Mouse (Mus musculus): ENCODE data around the gene Akap12. TPM values are rescaled to one million over a fixed set of nuclear protein-coding genes. Genes with fewer than 3 reads are reported as not detected.

Akap12 gene
- polyA plus RNA-seq, 1 experiment from 2014 or later, result 7.5 TPM

DNA sequence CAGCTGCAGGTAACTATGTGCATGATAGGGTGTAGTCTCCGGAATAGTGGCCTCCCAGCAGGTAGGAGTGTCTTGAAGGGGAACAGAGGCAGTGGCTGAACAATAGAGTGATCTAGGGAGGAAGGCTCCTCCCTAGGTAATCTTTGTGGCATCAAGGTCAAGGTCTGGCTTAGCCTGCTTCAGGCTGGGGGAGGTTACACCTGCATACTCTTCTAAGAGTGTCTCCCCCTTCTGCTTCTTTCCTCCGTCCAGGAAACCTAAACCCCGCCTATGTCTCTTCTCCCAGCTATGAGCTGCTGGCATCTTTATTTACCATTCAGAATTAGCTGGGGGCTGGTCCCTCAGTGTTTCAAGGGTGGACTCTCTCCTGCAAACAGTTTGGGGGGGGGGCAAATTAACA is 23.5 kb downstream of the Akap12 start:
- Histone ChIP-seq H3K9ac (ENCODE audit: low read length) (no peak overlapping the region), H3K27me3 (ENCODE audit: control insufficient read depth, insufficient read depth, low read length) (no peaks in the 10 kb centered on the region), H3K4me1 (ENCODE audit: control insufficient read depth, insufficient read depth, low read length) (no peaks in the 10 kb centered on the region), H3K4me3 (ENCODE audit: low read depth, low read length) (no peak overlapping the region), H3K36me3 (ENCODE audit: control insufficient read depth, insufficient read depth, low read length) (no peaks in the 10 kb centered on the region), H3K27ac (replicated peaks; ENCODE audit: low read depth, low read length) (no peak overlapping the region), H3K9me3 (ENCODE audit: control insufficient read depth, low read length) (no peaks in the 10 kb centered on the region), H3K4me2 (ENCODE audit: low read depth, severe bottlenecking) (no peak overlapping the region)
- no peak for ATAC-seq (ENCODE audit: insufficient number of reproducible peaks, low FRiP score, low TSS enrichment, low read depth)
- no peak for DNase-seq (ENCODE audit: low spot score)
- 44% methylated on average over 3 of the region's 3 CpGs for WGBS

DNA sequence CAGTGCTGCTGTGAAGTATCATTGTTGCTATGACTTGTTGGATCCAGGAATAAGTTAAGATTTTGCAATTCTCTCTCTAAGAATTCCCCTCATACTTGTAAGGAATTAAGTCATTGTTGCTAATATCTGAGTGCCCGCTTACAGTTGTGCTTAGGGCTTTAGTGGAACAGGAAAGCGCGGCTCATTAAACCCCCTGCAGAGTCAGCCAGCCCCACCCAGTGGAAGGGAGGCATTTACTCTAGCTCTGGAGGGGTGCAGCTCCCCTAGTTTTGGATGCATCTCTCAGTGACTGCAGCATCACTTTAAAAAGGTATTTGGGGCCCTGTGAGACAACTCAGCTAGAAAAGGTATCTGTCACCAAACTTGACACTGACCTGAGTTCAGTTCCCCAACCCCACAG is 24.0 kb downstream of the Akap12 start:
- H3K9ac ChIP-seq (ENCODE audit: low read length), result no peak overlapping the region
- no peaks in the 10 kb centered on the region for H3K36me3 ChIP-seq (ENCODE audit: control insufficient read depth, insufficient read depth, low read length)
- WGBS, result 48% methylated on average over 3 of the region's 3 CpGs
- H3K4me3 ChIP-seq (ENCODE audit: low read depth, low read length), result no peak overlapping the region
- H3K27me3 ChIP-seq (ENCODE audit: control insufficient read depth, insufficient read depth, low read length), result no peaks in the 10 kb centered on the region
- ATAC-seq (ENCODE audit: insufficient number of reproducible peaks, low FRiP score, low TSS enrichment, low read depth) (no peak), DNase-seq (ENCODE audit: low spot score) (no peak)
- H3K4me2 ChIP-seq (ENCODE audit: low read depth, severe bottlenecking), result no peak overlapping the region
- no peak overlapping the region for H3K27ac ChIP-seq (replicated peaks; ENCODE audit: low read depth, low read length)
- H3K9me3 ChIP-seq (ENCODE audit: control insufficient read depth, low read length), result no peaks in the 10 kb centered on the region
- no peaks in the 10 kb centered on the region for H3K4me1 ChIP-seq (ENCODE audit: control insufficient read depth, insufficient read depth, low read length)

DNA sequence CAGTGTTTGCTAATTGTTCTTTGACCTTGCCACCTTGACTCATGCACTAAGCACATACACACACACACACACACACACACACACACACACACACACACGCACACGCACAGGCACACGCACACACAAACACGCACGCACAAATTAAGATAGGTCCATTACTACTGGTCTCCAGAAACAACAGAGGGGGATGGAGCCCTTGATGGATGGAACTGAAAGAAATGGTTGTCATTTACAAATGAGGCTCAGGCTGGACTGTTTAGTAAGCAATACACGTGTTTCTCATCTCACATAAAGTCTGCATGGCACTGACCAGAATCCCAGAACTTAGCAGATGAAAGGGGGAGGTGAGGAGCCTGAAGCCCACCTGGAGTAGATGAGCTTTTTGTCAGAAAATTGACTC is 24.4 kb downstream of the Akap12 start:
- H3K4me2 ChIP-seq (ENCODE audit: low read depth, severe bottlenecking), result no peak overlapping the region
- H3K9me3 ChIP-seq (ENCODE audit: control insufficient read depth, low read length), result no peaks in the 10 kb centered on the region
- no peak overlapping the region for H3K9ac ChIP-seq (ENCODE audit: low read length)
- H3K27ac ChIP-seq (replicated peaks; ENCODE audit: low read depth, low read length), result no peak overlapping the region
- no peak for DNase-seq (ENCODE audit: low spot score)
- no peaks in the 10 kb centered on the region for H3K36me3 ChIP-seq (ENCODE audit: control insufficient read depth, insufficient read depth, low read length)
- WGBS, result 84% methylated on average over 6 of the region's 6 CpGs
- H3K4me1 ChIP-seq (ENCODE audit: control insufficient read depth, insufficient read depth, low read length), result no peaks in the 10 kb centered on the region
- ATAC-seq (ENCODE audit: insufficient number of reproducible peaks, low FRiP score, low TSS enrichment, low read depth), result no peak
- no peaks in the 10 kb centered on the region for H3K27me3 ChIP-seq (ENCODE audit: control insufficient read depth, insufficient read depth, low read length)
- H3K4me3 ChIP-seq (ENCODE audit: low read depth, low read length), result no peak overlapping the region

DNA sequence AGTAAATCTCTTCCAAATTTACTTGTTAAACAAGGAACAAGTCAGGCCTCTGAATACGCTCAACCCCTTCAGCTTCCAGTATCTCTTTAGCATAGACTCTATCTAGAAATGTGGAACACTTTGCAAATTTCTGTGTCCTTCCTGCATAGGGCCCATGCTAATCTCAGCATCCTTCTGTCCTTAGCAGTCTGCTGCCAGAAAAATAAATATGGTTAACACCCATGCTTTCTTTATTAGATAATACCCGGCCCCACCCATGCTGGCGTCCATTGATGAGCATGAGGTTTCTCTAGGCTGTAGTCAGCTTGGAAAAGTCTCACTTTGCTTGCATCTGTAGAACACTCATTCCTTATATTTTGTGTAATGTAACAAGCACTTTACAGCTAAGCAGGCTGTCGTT is 27.2 kb downstream of the Akap12 start:
- no peak for DNase-seq (ENCODE audit: low spot score)
- WGBS, result 82% methylated on average over 4 of the region's 4 CpGs
- ATAC-seq (ENCODE audit: insufficient number of reproducible peaks, low FRiP score, low TSS enrichment, low read depth), result no peak
- Histone ChIP-seq H3K27me3 (ENCODE audit: control insufficient read depth, insufficient read depth, low read length) (no peaks in the 10 kb centered on the region), H3K27ac (replicated peaks; ENCODE audit: low read depth, low read length) (no peak overlapping the region), H3K4me1 (ENCODE audit: control insufficient read depth, insufficient read depth, low read length) (no peaks in the 10 kb centered on the region), H3K9ac (ENCODE audit: low read length) (no peak overlapping the region), H3K36me3 (ENCODE audit: control insufficient read depth, insufficient read depth, low read length) (no peaks in the 10 kb centered on the region), H3K4me3 (ENCODE audit: low read depth, low read length) (no peak overlapping the region), H3K9me3 (ENCODE audit: control insufficient read depth, low read length) (no peaks in the 10 kb centered on the region), H3K4me2 (ENCODE audit: low read depth, severe bottlenecking) (no peak overlapping the region)

DNA sequence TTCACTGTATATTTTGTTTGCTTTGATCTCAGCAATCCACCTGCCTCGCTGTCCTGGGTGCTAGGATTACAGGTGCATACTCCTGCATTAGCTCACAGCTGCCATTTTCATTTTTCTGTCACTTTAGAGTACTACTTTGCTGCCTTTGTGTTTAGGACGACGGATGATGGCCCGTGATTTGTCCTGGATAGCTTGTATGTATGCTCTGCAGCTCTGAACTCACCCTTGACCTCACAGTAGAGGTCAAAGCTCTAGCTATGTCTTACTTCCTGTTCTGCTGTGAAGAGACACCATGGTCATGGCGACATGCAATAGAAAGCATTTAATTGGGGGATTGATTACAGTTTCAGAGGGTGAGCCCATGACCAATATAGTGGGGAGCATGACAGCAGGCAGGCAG is 37.4 kb downstream of the Akap12 start:
- Histone ChIP-seq H3K4me2 (ENCODE audit: low read depth, severe bottlenecking) (no peak overlapping the region), H3K9ac (ENCODE audit: low read length) (no peak overlapping the region), H3K4me1 (ENCODE audit: control insufficient read depth, insufficient read depth, low read length) (no peaks in the 10 kb centered on the region), H3K27me3 (ENCODE audit: control insufficient read depth, insufficient read depth, low read length) (no peaks in the 10 kb centered on the region), H3K4me3 (ENCODE audit: low read depth, low read length) (no peak overlapping the region), H3K27ac (replicated peaks; ENCODE audit: low read depth, low read length) (no peak overlapping the region), H3K9me3 (ENCODE audit: control insufficient read depth, low read length) (no peaks in the 10 kb centered on the region), H3K36me3 (ENCODE audit: control insufficient read depth, insufficient read depth, low read length) (no peaks in the 10 kb centered on the region)
- 69% methylated on average over 5 of the region's 5 CpGs for WGBS
- DNase-seq (ENCODE audit: low spot score) (no peak), ATAC-seq (ENCODE audit: insufficient number of reproducible peaks, low FRiP score, low TSS enrichment, low read depth) (no peak)

DNA sequence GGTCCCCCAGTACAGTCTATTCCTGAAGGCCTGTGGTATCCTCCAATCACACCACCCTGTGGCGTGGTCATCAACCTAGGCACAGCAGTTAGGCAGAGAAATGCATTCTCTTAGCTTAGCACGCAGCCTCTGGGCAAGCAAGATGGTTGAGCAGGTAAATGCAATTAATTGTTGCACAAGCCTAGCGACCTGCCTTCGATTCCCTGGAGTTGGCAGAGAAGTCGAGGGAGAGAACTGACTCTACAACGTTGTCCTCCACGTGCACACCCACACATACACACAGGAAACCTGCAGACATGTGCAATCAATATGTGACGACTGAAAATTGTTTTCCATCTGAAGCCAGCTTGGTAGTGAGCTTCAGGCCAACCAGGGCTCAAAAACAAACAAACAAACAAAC is 57.7 kb downstream of the Akap12 start:
- Histone ChIP-seq H3K9ac (ENCODE audit: low read length) (no peak overlapping the region), H3K4me2 (ENCODE audit: low read depth, severe bottlenecking) (no peak overlapping the region), H3K4me3 (ENCODE audit: low read depth, low read length) (no peak overlapping the region), H3K36me3 (ENCODE audit: control insufficient read depth, insufficient read depth, low read length) (no peaks in the 10 kb centered on the region), H3K9me3 (ENCODE audit: control insufficient read depth, low read length) (no peaks in the 10 kb centered on the region; the same call in 1 of the 2 replicates), H3K4me1 (ENCODE audit: control insufficient read depth, insufficient read depth, low read length) (no peaks in the 10 kb centered on the region), H3K27me3 (ENCODE audit: control insufficient read depth, insufficient read depth, low read length) (no peaks in the 10 kb centered on the region), H3K27ac (replicated peaks; ENCODE audit: low read depth, low read length) (no peak overlapping the region)
- DNase-seq (ENCODE audit: low spot score) (no peak), ATAC-seq (ENCODE audit: insufficient number of reproducible peaks, low FRiP score, low TSS enrichment, low read depth) (no peak)
- WGBS, result 85% methylated on average over 8 of the region's 8 CpGs

DNA sequence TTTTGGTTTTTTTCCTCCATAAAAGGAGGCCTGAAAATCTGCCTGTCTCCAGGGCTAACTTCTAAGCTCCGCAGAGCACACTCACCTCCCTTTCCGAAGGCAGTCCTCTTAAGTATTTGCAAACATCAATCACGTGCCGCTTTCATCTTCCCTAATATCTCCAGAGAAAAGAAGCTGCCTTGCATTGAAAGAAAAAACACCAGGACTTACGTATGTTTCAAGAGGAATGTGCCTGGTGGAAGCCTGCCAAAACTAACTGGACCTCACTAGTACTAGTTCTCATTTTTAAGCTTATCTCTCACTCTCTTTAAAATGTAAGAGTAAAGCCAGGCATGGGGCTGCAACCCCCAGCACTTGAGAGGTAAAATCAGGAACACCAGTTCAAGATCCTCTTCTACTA is 59.4 kb downstream of the Akap12 start:
- H3K4me1 ChIP-seq (ENCODE audit: control insufficient read depth, insufficient read depth, low read length), result no peaks in the 10 kb centered on the region
- WGBS, result 68% methylated on average over 5 of the region's 5 CpGs
- H3K27me3 ChIP-seq (ENCODE audit: control insufficient read depth, insufficient read depth, low read length), result no peaks in the 10 kb centered on the region
- H3K4me2 ChIP-seq (ENCODE audit: low read depth, severe bottlenecking), result no peak overlapping the region
- no peak for ATAC-seq (ENCODE audit: insufficient number of reproducible peaks, low FRiP score, low TSS enrichment, low read depth)
- H3K9me3 ChIP-seq (ENCODE audit: control insufficient read depth, low read length), result no peaks in the 10 kb centered on the region; the same call in 1 of the 2 replicates
- H3K4me3 ChIP-seq (ENCODE audit: low read depth, low read length), result no peak overlapping the region
- no peak overlapping the region for H3K27ac ChIP-seq (replicated peaks; ENCODE audit: low read depth, low read length)
- no peaks in the 10 kb centered on the region for H3K36me3 ChIP-seq (ENCODE audit: control insufficient read depth, insufficient read depth, low read length)
- DNase-seq (ENCODE audit: low spot score), result no peak
- no peak overlapping the region for H3K9ac ChIP-seq (ENCODE audit: low read length)

DNA sequence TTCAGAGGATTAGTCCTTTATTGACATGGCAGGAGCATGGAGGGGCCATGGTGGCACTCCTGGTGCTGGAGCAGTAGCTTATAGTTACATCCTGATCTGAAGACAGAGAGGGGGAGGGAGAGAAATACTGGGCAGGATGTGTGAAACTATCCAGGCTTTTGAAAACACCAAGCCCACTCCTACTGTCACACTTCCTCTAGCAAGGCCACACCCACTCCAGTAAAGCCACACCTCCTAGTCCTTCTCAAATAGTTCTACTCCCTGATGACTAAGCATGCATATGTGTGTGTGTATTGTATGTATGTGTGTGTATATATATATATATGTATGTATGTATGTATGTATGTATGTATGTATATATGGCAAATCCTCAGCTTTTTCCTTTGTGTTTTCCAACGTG is 61.5 kb downstream of the Akap12 start:
- 84% methylated on average over 1 of the region's 1 CpGs for WGBS
- H3K4me2 ChIP-seq (ENCODE audit: low read depth, severe bottlenecking), result no peak overlapping the region
- no peak for DNase-seq (ENCODE audit: low spot score)
- ATAC-seq (ENCODE audit: insufficient number of reproducible peaks, low FRiP score, low TSS enrichment, low read depth), result no peak
- no peaks in the 10 kb centered on the region for H3K4me1 ChIP-seq (ENCODE audit: control insufficient read depth, insufficient read depth, low read length)
- H3K27me3 ChIP-seq (ENCODE audit: control insufficient read depth, insufficient read depth, low read length), result no peaks in the 10 kb centered on the region
- no peak overlapping the region for H3K4me3 ChIP-seq (ENCODE audit: low read depth, low read length)
- H3K9me3 ChIP-seq (ENCODE audit: control insufficient read depth, low read length), result no peaks in the 10 kb centered on the region
- no peak overlapping the region for H3K9ac ChIP-seq (ENCODE audit: low read length)
- H3K27ac ChIP-seq (replicated peaks; ENCODE audit: low read depth, low read length), result no peak overlapping the region
- no peaks in the 10 kb centered on the region for H3K36me3 ChIP-seq (ENCODE audit: control insufficient read depth, insufficient read depth, low read length)

DNA sequence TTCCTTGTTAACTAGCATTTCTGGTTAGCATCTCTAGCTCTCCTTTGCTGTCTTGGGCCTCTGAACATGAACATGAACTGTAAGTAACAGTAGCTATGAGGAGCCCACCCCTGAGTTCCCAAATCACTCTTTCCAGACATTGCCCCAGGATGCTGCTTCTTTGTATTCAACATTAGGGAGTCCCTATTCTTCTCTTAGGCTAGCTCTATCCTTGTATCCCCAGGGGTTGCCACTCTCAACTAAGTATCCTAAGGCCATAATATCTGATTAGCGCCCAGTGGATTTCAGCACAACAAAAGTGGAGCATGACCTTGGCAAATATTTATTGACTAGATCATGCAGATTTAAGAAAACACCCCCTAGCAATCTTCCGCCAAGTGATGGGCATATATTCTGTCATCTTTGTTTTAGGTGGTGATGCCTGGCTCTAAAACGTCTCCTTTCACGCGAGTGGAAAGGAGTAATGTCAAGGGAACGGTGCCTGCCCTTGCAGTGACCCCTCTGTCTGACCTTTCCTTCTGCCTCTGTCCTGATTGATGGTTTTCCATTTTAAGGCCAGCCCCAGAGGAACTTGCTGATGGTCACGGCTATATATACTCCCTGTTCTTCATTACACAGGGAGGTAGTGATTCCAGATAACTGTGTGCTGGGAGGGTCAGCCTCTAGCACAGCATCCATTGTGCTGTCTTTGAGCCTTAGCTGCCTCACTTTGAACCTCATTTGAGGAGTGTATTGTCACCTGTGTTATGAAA is 66.2 kb downstream of the Akap12 start:
- WGBS, result 54% methylated on average over 7 of the region's 7 CpGs
- H3K36me3 ChIP-seq (ENCODE audit: control insufficient read depth, insufficient read depth, low read length), result no peaks in the 10 kb centered on the region
- no peaks in the 10 kb centered on the region for H3K9me3 ChIP-seq (ENCODE audit: control insufficient read depth, low read length)
- H3K9ac ChIP-seq (ENCODE audit: low read length), result no peak overlapping the region
- no peak overlapping the region for H3K4me2 ChIP-seq (ENCODE audit: low read depth, severe bottlenecking)
- ATAC-seq (ENCODE audit: insufficient number of reproducible peaks, low FRiP score, low TSS enrichment, low read depth) (no peak), DNase-seq (ENCODE audit: low spot score) (no peak)
- no peak overlapping the region for H3K4me3 ChIP-seq (ENCODE audit: low read depth, low read length)
- no peaks in the 10 kb centered on the region for H3K4me1 ChIP-seq (ENCODE audit: control insufficient read depth, insufficient read depth, low read length)
- no peaks in the 10 kb centered on the region for H3K27me3 ChIP-seq (ENCODE audit: control insufficient read depth, insufficient read depth, low read length)
- H3K27ac ChIP-seq (replicated peaks; ENCODE audit: low read depth, low read length), result no peak overlapping the region
